Mouse (Mus musculus) liver, embryonic 14.5 days (tissue): ENCODE results near the gene Sec14l3.

Source experiments
- CTCF ChIP-seq: IDR thresholded peaks from 2 replicates; pipeline ENCODE4 v1.5.1; 2016; ENCODE audit warnings: antibody characterized with exemption, low read depth, control low read depth
- EP300 ChIP-seq: IDR thresholded peaks from 2 replicates; pipeline ENCODE4 v1.6.1; 2016; ENCODE audit warnings: antibody characterized with exemption, low read depth

GRCm38 (mm10) chr11:4086246-4086645, 21.6 kb downstream of the Sec14l3 start:
- TF ChIP-seq CTCF (no peak), EP300 (no peak)
